Mouse (Mus musculus) layer of hippocampus, adult 9-10 months (tissue): ENCODE data around the gene Pax6.

Experiments used
- DNase-seq: peaks from one replicate; pipeline ENCODE4 v3.0.0; 2022; ENCODE audit warnings: low spot score

The Pax6 gene

DNA sequence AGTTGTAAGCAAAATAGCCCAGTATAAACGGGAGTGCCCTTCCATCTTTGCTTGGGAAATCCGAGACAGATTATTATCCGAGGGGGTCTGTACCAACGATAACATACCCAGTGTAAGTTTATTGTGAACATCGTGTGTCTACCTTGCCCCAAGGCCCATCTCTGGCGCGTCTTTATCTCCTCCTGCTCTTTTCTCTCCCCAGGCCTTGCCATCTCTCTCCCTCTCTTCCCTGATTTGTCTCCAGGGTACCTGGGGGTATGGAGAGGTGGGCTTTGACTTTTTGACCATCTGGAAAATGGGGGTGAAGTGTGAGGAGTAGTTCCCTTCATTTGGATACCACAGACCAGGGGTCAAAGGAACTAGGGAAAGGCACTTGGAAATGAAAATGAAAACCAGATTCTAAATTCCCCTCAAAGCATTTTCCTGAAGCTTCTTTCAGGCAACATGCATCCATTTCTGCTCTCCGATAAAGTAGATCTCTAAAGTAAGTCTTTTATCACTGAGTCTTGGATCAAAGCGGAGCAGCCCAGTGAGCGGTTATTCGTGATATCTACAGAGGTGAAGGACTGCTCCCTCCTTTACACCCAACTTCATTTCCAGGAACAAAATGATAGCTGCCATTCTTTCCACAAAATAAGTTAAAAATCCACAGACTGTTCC is 16.4 kb downstream of the Pax6 start:
- no peak for DNase-seq

DNA sequence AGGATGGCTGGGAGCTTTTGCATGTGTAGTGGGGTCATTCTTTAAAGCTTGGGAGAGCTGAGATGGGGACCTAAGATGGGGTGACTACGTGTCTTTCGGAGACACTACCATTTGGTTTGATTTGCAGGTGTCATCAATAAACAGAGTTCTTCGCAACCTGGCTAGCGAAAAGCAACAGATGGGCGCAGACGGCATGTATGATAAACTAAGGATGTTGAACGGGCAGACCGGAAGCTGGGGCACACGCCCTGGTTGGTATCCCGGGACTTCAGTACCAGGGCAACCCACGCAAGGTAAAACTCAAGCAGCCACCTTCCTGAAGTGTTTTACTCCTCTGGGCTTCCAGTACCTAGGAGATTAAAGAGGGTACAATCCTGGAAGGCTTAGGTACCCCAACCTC is 17.0 kb downstream of the Pax6 start:
- DNase-seq = no peak

GRCm38 (mm10) chr2:105686363-105687316 is 17.9 kb downstream of the Pax6 start:
- DNase-seq = no peak

DNA sequence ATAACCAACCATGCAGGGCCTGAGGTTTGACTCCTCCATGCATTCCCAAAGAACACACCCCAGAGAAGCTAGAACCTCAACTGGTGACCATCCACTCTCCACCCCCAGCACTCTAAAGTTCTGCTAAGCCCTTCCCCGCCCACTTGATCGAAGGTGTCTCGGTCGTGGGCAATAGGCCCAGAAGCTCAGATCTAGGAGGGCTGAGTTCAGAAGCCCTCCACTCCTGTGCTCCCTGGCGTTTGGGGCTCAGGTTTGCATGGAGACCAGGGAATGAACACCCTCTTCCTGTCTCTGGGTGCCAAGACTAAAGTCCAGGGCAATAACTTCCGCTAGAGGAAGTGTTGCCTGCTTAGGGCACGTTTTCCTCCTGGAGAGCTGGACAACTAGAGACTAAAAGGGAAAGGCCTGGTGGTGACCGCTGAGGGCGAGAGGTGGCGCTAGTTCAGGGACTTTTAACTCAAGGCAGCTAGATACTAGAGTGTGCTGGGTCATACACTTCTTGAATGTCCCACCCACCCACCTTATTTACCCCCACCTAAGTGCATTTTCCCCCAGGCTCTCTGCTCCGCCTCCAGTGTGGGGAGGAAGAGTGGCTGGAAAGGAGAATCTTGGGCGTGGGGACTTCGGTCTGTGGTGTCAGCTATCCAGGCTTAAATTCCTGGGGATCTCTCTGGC is 18.8 kb downstream of the Pax6 start:
- no peak for DNase-seq

DNA sequence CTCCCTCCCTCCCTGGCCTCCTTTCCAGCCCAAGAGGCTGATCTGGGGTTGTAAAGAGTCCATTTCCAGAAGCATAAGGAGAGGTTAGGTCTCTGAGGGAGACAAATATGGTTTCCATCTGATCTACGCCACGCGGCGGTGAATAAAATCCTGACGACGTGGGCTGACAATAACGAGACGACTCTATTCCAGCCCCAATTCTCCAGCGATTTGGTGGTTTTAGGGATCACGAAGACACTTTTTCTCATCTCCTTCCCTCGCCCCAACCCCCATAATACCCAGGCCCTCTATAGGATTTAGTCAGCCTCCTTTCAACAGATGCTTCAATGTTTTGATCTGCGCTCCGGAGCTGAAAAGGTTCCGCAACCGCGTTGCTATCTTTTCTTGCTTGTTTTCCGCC is 19.3 kb downstream of the Pax6 start:
- DNase-seq = no peak

DNA sequence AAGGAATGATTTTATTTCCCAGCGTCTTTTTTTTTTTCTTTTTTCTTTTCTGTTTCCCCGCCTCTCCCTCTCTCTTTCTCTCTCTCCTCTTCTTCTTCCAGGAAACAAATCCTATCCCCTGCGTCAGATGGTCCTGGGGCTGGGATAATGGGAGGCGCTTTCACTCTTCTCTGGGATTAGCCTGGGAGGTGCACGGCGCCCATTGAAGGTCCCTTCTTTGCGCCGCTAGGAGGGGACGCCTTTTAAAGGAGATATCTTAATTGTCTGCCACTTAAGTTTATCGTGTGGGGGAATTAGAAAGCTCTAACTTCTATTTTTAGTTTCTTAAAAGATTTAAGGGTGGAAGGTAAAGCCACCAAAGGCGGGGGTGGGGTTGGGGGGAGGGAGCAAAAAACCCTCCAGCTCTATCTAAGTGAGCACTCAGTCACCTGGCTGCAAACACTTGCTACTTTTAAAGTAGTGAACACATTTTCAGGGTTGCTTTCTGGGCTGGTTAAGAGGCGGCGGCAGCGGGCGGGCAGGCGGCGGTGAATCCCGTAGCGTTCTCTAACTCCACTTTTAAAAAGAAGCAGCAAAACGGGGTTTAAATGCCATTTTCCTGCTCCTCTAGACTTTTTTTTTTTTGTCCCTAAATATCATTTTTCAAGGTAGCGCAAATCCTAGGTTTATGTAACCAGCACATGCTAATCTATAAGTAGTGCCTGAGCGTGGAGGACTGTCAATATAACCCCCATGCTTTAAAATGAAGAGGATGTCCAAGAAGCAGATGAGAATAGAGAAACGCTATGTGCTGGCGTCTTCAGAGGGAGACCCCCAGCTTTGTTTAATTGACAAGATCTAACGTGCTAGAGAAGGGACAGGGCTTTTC is 20.0 kb downstream of the Pax6 start:
- DNase-seq = no peak

GRCm38 (mm10) chr2:105689304-105689770 is 20.6 kb downstream of the Pax6 start:
- DNase-seq = no peak

- no peak for DNase-seq
Observed at GRCm38 (mm10) chr2:105689771-105690639, 21.3 kb downstream of the Pax6 start.

- DNase-seq = no peak
Observed at GRCm38 (mm10) chr2:105691296-105691695, 22.6 kb downstream of the Pax6 start.

DNA sequence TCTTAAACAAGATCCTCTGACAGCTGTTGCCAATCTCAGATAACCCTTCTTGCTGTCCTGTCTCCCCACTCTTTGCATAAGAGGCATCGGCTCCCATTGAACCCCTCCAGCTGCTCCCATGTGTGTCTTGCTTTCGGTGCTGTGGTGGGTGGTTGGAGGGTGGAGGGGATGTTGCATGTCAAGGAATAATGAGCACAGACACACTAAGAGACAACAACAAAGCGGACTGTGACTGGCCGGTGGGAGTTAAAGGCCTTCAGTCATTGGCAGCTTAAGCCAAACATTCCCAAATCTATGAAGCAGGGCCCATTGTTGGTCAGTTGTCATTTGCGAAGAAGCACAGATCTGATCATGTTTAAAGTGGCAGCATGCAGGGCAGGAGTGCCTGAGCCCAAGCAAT is 29.0 kb downstream of the Pax6 start:
- no peak for DNase-seq

DNA sequence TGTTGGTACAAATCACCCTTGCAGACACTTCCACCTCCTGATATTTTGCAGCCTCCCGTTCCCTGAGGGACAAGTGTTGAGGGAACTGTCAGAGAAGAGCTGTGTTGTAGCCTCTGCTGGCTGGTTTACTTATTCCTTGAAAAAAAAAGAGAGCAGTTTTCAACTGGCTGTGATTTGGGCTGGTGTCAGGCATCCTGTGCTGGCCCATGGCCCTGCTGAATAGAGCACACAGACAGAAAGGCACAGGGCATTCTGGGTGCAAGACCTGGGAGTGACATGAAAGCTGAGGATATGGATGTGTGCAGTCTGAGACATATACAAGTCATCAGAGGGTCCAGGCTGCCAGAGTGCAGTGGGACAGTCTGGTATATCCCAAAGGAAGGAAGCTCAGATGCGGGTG is 29.9 kb downstream of the Pax6 start:
- DNase-seq = no peak

GRCm38 (mm10) chr2:105701781-105702180 is 33.1 kb downstream of the Pax6 start:
- DNase-seq = no peak

DNA sequence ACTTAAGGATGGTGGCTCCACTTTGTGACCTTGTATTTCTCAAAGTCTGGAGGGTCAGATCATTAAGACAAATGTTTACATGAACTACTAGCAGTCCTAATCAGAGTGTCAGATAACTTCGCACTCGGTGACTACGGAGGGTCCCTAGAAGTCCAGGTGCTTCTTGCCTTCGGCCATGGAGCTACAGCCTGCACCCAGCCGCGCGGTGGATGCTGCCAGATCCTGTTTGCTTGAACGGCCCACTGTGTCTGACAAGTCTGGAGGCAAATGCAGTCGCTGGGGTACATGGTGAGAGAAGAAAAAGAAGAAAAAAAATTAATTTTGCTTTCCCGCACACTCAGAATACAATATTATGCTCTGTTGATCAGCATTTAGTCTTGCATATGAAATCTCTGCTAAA is 33.9 kb downstream of the Pax6 start:
- DNase-seq = no peak

DNA sequence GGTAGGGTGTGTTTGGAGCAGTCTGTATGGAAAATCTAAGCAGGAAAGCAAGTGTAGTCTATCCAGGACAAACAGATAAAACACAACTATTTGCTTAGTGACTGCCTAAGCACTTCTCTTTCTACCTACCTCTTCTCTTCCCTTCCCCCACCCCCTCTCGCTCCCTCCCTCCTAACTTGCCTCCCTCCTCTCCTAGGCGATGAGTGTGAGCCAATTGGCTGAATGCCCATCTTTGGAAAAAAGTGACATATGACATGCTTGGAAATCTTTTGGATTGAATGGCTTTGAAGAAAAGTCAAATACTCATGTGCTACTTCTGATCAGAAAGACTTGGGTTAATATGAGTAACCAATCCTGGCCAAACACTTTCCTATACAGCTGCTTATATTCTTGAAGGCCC is 36.6 kb downstream of the Pax6 start:
- no peak for DNase-seq

DNA sequence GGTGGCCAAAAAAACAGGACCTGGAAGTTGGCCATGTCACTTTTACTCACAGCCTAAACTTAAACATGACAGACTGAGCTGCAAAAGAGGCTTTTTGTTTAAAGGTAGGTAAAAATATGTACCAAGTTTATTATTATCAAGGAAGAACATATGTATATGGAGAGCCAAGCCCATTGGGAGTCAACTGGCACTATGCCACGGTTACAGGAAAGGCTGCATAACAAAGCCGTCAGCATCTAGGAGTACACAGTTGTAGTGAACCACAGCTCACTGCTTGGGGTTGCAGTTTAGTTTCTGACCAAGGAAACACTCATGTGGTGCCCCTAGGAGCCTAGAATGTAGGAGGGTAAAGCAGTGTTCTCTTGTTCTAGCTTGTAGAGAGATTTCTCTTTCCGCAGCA is 40.4 kb downstream of the Pax6 start:
- no peak for DNase-seq

GRCm38 (mm10) chr2:105710511-105710910 is 41.8 kb downstream of the Pax6 start:
- no peak for DNase-seq

DNA sequence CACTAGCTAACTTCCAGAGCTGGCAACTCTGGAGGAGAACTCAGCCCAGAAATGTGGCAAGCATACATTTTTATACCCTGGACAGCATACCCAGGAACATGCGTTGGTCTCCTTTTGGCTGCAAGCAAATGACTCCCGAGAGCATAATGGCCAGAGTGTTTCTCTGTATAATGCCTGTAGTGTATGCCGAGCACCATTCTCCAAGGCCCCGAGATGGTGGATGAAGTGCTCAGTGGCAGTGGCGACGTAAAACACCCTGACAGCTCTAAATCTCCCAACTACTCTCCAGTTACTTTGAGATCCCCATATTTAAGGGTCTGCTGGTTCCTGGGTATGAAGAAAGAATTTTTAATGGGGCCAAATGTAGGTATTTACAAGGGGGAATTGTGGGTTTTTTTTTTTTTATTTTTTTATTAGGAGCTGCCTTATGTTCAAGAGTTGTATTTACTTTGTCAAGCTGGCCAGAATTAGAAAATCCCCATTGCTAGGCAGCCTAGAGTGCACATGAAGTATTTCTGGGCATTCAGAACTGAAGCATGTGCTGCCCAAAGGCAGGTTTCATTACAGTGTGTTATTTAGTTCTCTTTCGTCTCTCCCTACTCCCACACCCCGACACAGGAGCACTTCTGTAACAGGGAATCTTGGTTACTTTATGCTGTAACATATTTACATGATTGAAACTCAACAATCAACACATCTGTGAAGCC is 46.9 kb downstream of the Pax6 start:
- no peak for DNase-seq

DNA sequence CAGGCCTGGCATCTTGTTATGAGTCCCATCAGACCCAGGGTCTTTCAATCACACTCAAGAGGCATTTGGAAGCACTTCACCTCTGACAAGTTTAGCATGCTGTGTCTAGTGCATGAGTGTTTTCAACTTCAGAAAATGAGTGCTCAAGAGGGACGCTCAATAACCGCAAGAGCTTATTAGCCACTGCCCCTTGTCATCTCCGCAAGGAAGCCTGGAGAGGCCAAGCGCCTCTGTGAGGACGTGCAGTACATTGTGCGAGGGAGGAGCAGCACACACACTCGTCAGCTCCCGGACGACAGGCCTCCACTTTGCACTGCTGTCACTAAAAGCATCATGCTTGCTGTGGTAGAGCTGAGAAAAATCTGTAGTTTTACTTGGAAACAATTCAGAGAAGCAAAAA is 58.0 kb downstream of the Pax6 start:
- DNase-seq = no peak

DNA sequence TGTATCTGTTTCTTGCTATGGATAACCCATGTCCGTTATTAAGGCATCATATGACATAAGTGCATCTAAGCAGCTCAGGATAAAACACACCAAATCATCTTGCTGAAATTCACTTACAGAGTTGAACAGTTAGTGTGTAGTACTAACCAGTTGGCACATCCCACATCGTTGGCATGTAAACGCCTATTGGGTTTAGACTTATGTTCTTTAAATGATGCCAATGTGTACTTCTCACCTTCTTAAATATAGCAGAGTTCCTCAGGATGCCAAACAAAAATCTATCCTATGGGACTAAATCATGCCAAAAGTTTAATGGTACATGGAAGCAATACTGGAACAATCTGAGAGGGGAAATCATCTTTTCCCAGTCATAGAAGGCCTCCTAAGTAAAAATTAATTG is 62.0 kb downstream of the Pax6 start:
- no peak for DNase-seq

GRCm38 (mm10) chr2:105736166-105736565 is 67.5 kb downstream of the Pax6 start:
- no peak for DNase-seq
